ENCODE assay signal across 10 mouse cellular contexts in genomic region chr15:61109429-61110128, GRCm38 (mm10).
A peak's percentile ranks its signal among the peaks of the same experiment; 100 is the strongest.
DNase-seq lines count a peak whose midpoint lies in the region; ATAC-seq and TF ChIP-seq lines count a peak whose summit lies in the region.
"Had no signal": no experiment of that assay in that cellular context is flagged by ENCODE, and none has a peak within 500 bp of the region (broad histone marks: within the 10 kb centered on the region; RNA-seq: fewer than 3 reads in every experiment).

No protein-coding gene starts in this region.

- peaks cover 17% of the 10 kb centered on the region for H3K4me1 ChIP-seq in forebrain, embryonic 10.5 days
- H3K4me1 ChIP-seq in forebrain, embryonic 15.5 days = peaks cover 6% of the 10 kb centered on the region; the same call in 1 of the 2 replicates
- no peaks in the 10 kb centered on the region for H3K4me1 ChIP-seq in liver, embryonic 12.5 days
- no peaks in the 10 kb centered on the region for H3K4me1 ChIP-seq in liver, embryonic 11.5 days (replicated peaks; ENCODE audit: control insufficient read depth, insufficient read depth, low read length)
- H3K4me1 ChIP-seq in embryonic fibroblast, embryonic 13.5 days (ENCODE audit: control insufficient read depth, insufficient read depth, low read length) = peaks cover 6% of the 10 kb centered on the region

- no peak for ATAC-seq in forebrain, embryonic 15.5 days (replicated peaks)
- ATAC-seq in liver, embryonic 12.5 days = no peak
- ATAC-seq in liver, embryonic 11.5 days (replicated peaks; ENCODE audit: low FRiP score) = no peak

- H3K4me2 ChIP-seq in forebrain, embryonic 15.5 days (replicated peaks) = no peak overlapping the region
- H3K4me2 ChIP-seq in liver, embryonic 12.5 days = no peak overlapping the region
- no peak overlapping the region for H3K4me2 ChIP-seq in liver, embryonic 11.5 days
- H3K4me2 ChIP-seq: neural tube, embryonic 13.5 days had no signal

- WGBS in forebrain, embryonic 10.5 days = 52% methylated on average over 4 of the region's 4 CpGs
- WGBS in forebrain, embryonic 15.5 days = 28% methylated on average over 4 of the region's 4 CpGs
- WGBS in liver, embryonic 12.5 days (ENCODE audit: insufficient replicate concordance) = 13% methylated on average over 4 of the region's 4 CpGs
- WGBS in liver, embryonic 11.5 days = 29% methylated on average over 4 of the region's 4 CpGs

- TF ChIP-seq CTCF in embryonic fibroblast, embryonic 13.5 days (IDR thresholded peaks at IDR 0.05; ENCODE audit: borderline replicate concordance, insufficient read depth, low read length) = no peak

- no peak for DNase-seq in forebrain, embryonic 10.5 days (ENCODE audit: extremely low spot score, low spot score)
- no peak for DNase-seq in liver, embryonic 11.5 days (ENCODE audit: low spot score)
- DNase-seq in mesoderm, embryonic 11.5 days (ENCODE audit: low read depth, low spot score) = peak; percentile 34
- DNase-seq in spleen, postnatal 4 days (ENCODE audit: low spot score in 2 of 2) = no peak
- DNase-seq in kidney, adult 8-10 months = no peak

- H3K27me3 ChIP-seq in forebrain, embryonic 10.5 days (ENCODE audit: poor library complexity, severe bottlenecking) = no peaks in the 10 kb centered on the region; the same call in none of the 2 replicates
- no peaks in the 10 kb centered on the region for H3K27me3 ChIP-seq in forebrain, embryonic 15.5 days
- no peaks in the 10 kb centered on the region for H3K27me3 ChIP-seq in liver, embryonic 12.5 days (replicated peaks)
- H3K27me3 ChIP-seq in liver, embryonic 11.5 days (replicated peaks; ENCODE audit: control insufficient read depth, insufficient read depth, low read length) = no peaks in the 10 kb centered on the region

- no peaks in the 10 kb centered on the region for H3K36me3 ChIP-seq in forebrain, embryonic 10.5 days (replicated peaks)
- H3K36me3 ChIP-seq in forebrain, embryonic 15.5 days = no peaks in the 10 kb centered on the region
- no peaks in the 10 kb centered on the region for H3K36me3 ChIP-seq in liver, embryonic 12.5 days
- H3K36me3 ChIP-seq in liver, embryonic 11.5 days (ENCODE audit: control insufficient read depth, insufficient read depth, low read length) = no peaks in the 10 kb centered on the region
- H3K36me3 ChIP-seq: neural tube, embryonic 13.5 days had no signal

- H3K27ac ChIP-seq in forebrain, embryonic 10.5 days = peak overlapping the region; percentile 74
- no peak overlapping the region for H3K27ac ChIP-seq in forebrain, embryonic 15.5 days (replicated peaks)
- H3K27ac ChIP-seq in liver, embryonic 12.5 days = 0 out of 2 replicates have a peak overlapping the region, but pooled peaks have one; percentile 25
- no peak overlapping the region for H3K27ac ChIP-seq in liver, embryonic 11.5 days (ENCODE audit: low read depth, low read length)
- peak overlapping the region; percentile 86 for H3K27ac ChIP-seq in embryonic fibroblast, embryonic 13.5 days (ENCODE audit: insufficient read depth, low read length)
- H3K27ac ChIP-seq: macrophage; neural tube, embryonic 13.5 days had no signal

- H3K9ac ChIP-seq in forebrain, embryonic 15.5 days (replicated peaks) = no peak overlapping the region
- H3K9ac ChIP-seq in liver, embryonic 12.5 days = no peak overlapping the region
- H3K9ac ChIP-seq in liver, embryonic 11.5 days (ENCODE audit: low read depth, low read length) = no peak overlapping the region
- H3K9ac ChIP-seq: neural tube, embryonic 13.5 days had no signal

- TF ChIP-seq POLR2A in embryonic fibroblast, embryonic 13.5 days (IDR thresholded peaks at IDR 0.05; ENCODE audit: low read depth, low read length) = no peak

- no peaks in the 10 kb centered on the region for H3K9me3 ChIP-seq in forebrain, embryonic 10.5 days
- H3K9me3 ChIP-seq in forebrain, embryonic 15.5 days = no peaks in the 10 kb centered on the region
- H3K9me3 ChIP-seq in liver, embryonic 12.5 days (replicated peaks) = no peaks in the 10 kb centered on the region
- no peaks in the 10 kb centered on the region for H3K9me3 ChIP-seq in liver, embryonic 11.5 days (ENCODE audit: control insufficient read depth, low read length)
- H3K9me3 ChIP-seq: neural tube, embryonic 13.5 days had no signal

- H3K4me3 ChIP-seq in forebrain, embryonic 10.5 days = no peak overlapping the region
- H3K4me3 ChIP-seq in forebrain, embryonic 15.5 days = no peak overlapping the region
- no peak overlapping the region for H3K4me3 ChIP-seq in liver, embryonic 12.5 days
- no peak overlapping the region for H3K4me3 ChIP-seq in liver, embryonic 11.5 days (ENCODE audit: low read depth, low read length)
- no peak overlapping the region for H3K4me3 ChIP-seq in embryonic fibroblast, embryonic 13.5 days (ENCODE audit: insufficient read depth, low read length)
- H3K4me3 ChIP-seq: neural tube, embryonic 13.5 days had no signal

Comparison
In these comparisons a context has a peak if more than half of its experiments do, and no peak if none do; other contexts are left out.
1. H3K27ac ChIP-seq: peak in forebrain, embryonic 10.5 days (single experiment), liver, embryonic 12.5 days (single experiment) and embryonic fibroblast, embryonic 13.5 days (single experiment); none in forebrain, embryonic 15.5 days (single experiment) and liver, embryonic 11.5 days (single experiment).